In genomic region chr9:60859031-60859430, GRCm38 (mm10) we compare ENCODE assay signal across 20 mouse cellular contexts.
DNase-seq lines count a peak whose midpoint lies in the region; ATAC-seq and TF ChIP-seq lines count a peak whose summit lies in the region.
"Had no signal": no experiment of that assay in that cellular context is flagged by ENCODE, and none has a peak within 500 bp of the region (broad histone marks: within the 10 kb centered on the region; RNA-seq: fewer than 3 reads in every experiment).

No protein-coding gene starts in this region.

- no peak overlapping the region for H3K4me3 ChIP-seq in thymus, adult 2 months (ENCODE audit: control insufficient read depth, insufficient read depth, low read length)
- H3K4me3 ChIP-seq in midbrain, embryonic 11.5 days (ENCODE audit: low read depth, low read length): no peak overlapping the region
- H3K4me3 ChIP-seq: embryonic facial prominence, embryonic 12.5 days; hindbrain, embryonic 12.5 days; kidney, embryonic 15.5 days; liver, embryonic 12.5 days had no signal

- H3K9me3 ChIP-seq in midbrain, embryonic 11.5 days (ENCODE audit: control insufficient read depth, low read length): no peaks in the 10 kb centered on the region
- H3K9me3 ChIP-seq: embryonic facial prominence, embryonic 12.5 days; heart, embryonic 12.5 days; hindbrain, embryonic 12.5 days; kidney, embryonic 15.5 days; limb, embryonic 13.5 days; liver, embryonic 12.5 days; midbrain, embryonic 15.5 days had no signal

- no peak for TF ChIP-seq CTCF in thymus, adult 2 months (IDR thresholded peaks at IDR 0.05; ENCODE audit: borderline replicate concordance, control insufficient read depth, extremely low read depth, insufficient read depth, low read length, poor library complexity)

- peaks cover 12% of the 10 kb centered on the region for H3K4me1 ChIP-seq in thymus, adult 2 months (replicated peaks; ENCODE audit: control insufficient read depth, insufficient read depth, low read length)
- peaks cover 3% of the 10 kb centered on the region; the same call in 1 of the 2 replicates for H3K4me1 ChIP-seq in midbrain, embryonic 11.5 days (ENCODE audit: control insufficient read depth, insufficient read depth, low read length)

- no peak for ATAC-seq in CD4-positive, CD25-positive, alpha-beta regulatory T cell, adult 4 months
- peak; percentile 75 for ATAC-seq in megakaryocyte, adult 5-6 weeks (ENCODE audit: poor library complexity, severe bottlenecking)
- ATAC-seq in midbrain, embryonic 11.5 days (ENCODE audit: low FRiP score): no peak
- ATAC-seq: activated CD4-positive, CD25-positive, alpha-beta regulatory T cell, adult 4 months; intestine, postnatal 0 days; liver, embryonic 12.5 days; midbrain, embryonic 15.5 days had no signal

- no peaks in the 10 kb centered on the region for H3K36me3 ChIP-seq in thymus, adult 2 months (ENCODE audit: control insufficient read depth, insufficient read depth, low read length)
- peaks cover 2% of the 10 kb centered on the region; the same call in 1 of the 2 replicates for H3K36me3 ChIP-seq in midbrain, embryonic 11.5 days (ENCODE audit: control insufficient read depth, insufficient read depth, low read length)
- H3K36me3 ChIP-seq: midbrain, embryonic 15.5 days had no signal

- H3K27me3 ChIP-seq in thymus, adult 2 months (ENCODE audit: control insufficient read depth, insufficient read depth, low read length): no peaks in the 10 kb centered on the region
- H3K27me3 ChIP-seq in midbrain, embryonic 11.5 days (ENCODE audit: control insufficient read depth, insufficient read depth, low read length): no peaks in the 10 kb centered on the region
- H3K27me3 ChIP-seq: embryonic facial prominence, embryonic 12.5 days; heart, embryonic 12.5 days; hindbrain, embryonic 12.5 days; kidney, embryonic 15.5 days; limb, embryonic 13.5 days; liver, embryonic 12.5 days; midbrain, embryonic 15.5 days had no signal

- no peak overlapping the region for H3K9ac ChIP-seq in midbrain, embryonic 11.5 days (ENCODE audit: low read length)
- H3K9ac ChIP-seq: embryonic facial prominence, embryonic 12.5 days; heart, embryonic 12.5 days; hindbrain, embryonic 12.5 days; kidney, embryonic 15.5 days; limb, embryonic 13.5 days; liver, embryonic 12.5 days; midbrain, embryonic 15.5 days had no signal

- TF ChIP-seq POLR2A in thymus, adult 2 months (IDR thresholded peaks at IDR 0.05; ENCODE audit: control insufficient read depth, extremely low read depth, insufficient read depth, low read length, poor library complexity): no peak

- peak; percentile 41 for DNase-seq in CD4-positive, CD25-positive, alpha-beta regulatory T cell, adult 2 months (ENCODE audit: low read depth, low spot score)
- DNase-seq in thymus, adult 2 months: peak; percentile 45
- peak; percentile 55 for DNase-seq in thymus, postnatal 4 days
- DNase-seq in urinary bladder, postnatal 36 days (ENCODE audit: low spot score in 2 of 2): no peak
- no peak for DNase-seq in frontal cortex, postnatal 10 days (ENCODE audit: low spot score in 2 of 2)
- DNase-seq in midbrain, embryonic 11.5 days (ENCODE audit: low spot score, missing footprints): no peak
- DNase-seq: adrenal gland, adult 8-10 months; heart, adult 11 months; layer of hippocampus, postnatal 36 days had no signal

- H3K4me2 ChIP-seq in midbrain, embryonic 11.5 days: no peak overlapping the region

- WGBS in thymus, adult 2 months: 7% methylated on average over 9 of the region's 9 CpGs
- 75% methylated on average over 9 of the region's 9 CpGs for WGBS in midbrain, embryonic 11.5 days

- no peak overlapping the region for H3K27ac ChIP-seq in thymus, adult 2 months (ENCODE audit: control insufficient read depth, insufficient read depth, low read length)
- no peak overlapping the region for H3K27ac ChIP-seq in midbrain, embryonic 11.5 days (ENCODE audit: low read depth, low read length)
- H3K27ac ChIP-seq: embryonic facial prominence, embryonic 12.5 days; hindbrain, embryonic 12.5 days; limb, embryonic 13.5 days; liver, embryonic 12.5 days had no signal

Comparison
In these comparisons a context has a peak if more than half of its experiments do, and no peak if none do; other contexts are left out.
1. DNase-seq: peak in CD4-positive, CD25-positive, alpha-beta regulatory T cell, adult 2 months (single experiment), thymus, adult 2 months (single experiment) and thymus, postnatal 4 days (single experiment); none in urinary bladder, postnatal 36 days (0 of 2), frontal cortex, postnatal 10 days (0 of 2) and midbrain, embryonic 11.5 days (single experiment).